Mouse (Mus musculus): ENCODE data around the gene Myo1a.

DNA sequence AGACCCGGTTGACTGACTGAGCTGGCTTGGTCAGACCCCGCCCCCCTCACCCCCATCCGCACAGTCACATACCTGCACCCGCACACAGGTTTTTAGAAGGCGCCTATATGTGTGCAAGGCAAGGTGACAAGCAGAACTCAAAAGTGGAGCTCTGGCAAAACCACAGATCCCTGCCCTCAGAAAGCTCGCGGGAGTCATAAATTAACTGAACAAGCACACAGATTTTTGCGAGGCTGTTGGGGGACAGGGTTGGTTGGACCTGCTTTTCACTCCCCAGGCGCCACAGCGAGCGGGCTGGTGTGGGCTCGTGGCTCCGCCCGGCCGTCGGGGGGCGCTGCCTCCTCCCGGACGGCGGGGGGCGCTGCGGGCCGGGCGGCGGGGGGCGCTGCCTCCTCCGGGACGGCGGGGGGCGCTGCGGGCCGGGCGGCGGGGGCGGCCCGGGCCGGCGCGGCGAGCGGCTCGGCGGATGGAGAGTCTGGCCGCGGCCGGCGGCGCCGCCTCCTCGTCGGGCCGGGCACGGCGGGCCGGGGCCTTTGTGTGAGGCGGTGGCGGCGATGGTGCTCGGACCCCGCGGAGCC is 34.2 kb downstream of the Myo1a start, which contains the start of gene Zbtb39:
- TF ChIP-seq CTCF (IDR thresholded peaks at IDR 0.05; ENCODE audit: control insufficient read depth, insufficient read depth, low read length): peak; percentile 44; the same call in 1 of the 2 replicates
- TF ChIP-seq POLR2A (IDR thresholded peaks at IDR 0.05; ENCODE audit: borderline replicate concordance, control insufficient read depth, low read depth, low read length): no peak
